Mouse (Mus musculus) MEL (cell line): Measurements from ENCODE around the gene Pou2f2. TPM values are rescaled to one million over a fixed set of nuclear protein-coding genes. Genes with fewer than 3 reads are reported as not detected.

Source experiments
- DNase-seq: peaks from one replicate; pipeline ENCODE4 v3.0.0; 2011; ENCODE audit warnings: low read depth, low spot score
- H3K27ac ChIP-seq: 2 replicates; pipeline ENCODE4 v1.5.1; 2012; ENCODE audit warnings: low read depth, mild to moderate bottlenecking, control low read depth, low read length, moderate library complexity; ENCODE audit not compliant: control insufficient read depth
- H3K27me3 ChIP-seq, 2 experiments: fragments of 150-350 bp in 1 of 2; sonication (generic) in 1 of 2; 2 replicates each; pipeline ENCODE4 v1.6.1; 2012; ENCODE audit warnings: low read length in 2 of 2, mild to moderate bottlenecking in 2 of 2, improper control_type of control experiment in 1 of 2, moderate library complexity in 1 of 2; ENCODE audit not compliant: insufficient read depth in 2 of 2, control insufficient read depth in 1 of 2
- H3K36me3 ChIP-seq, 2 experiments: 2 replicates each; pipeline ENCODE4 v1.6.1; 2012 to 2014; ENCODE audit warnings: low read length in 2 of 2, improper control_type of control experiment in 1 of 2, inconsistent platforms in 1 of 2, mild to moderate bottlenecking in 1 of 2; ENCODE audit not compliant: insufficient read depth in 2 of 2, control insufficient read depth in 1 of 2
- H3K4me1 ChIP-seq, 2 experiments: fragments of 150-350 bp in 1 of 2; sonication (generic) in 1 of 2; 2 replicates each; pipeline ENCODE4 v1.6.1; 2012; ENCODE audit warnings: low read length in 2 of 2, improper control_type of control experiment in 1 of 2, mild to moderate bottlenecking in 1 of 2; ENCODE audit not compliant: insufficient read depth in 2 of 2, control insufficient read depth in 1 of 2
- H3K4me3 ChIP-seq, 2 experiments: fragments of 150-350 bp in 1 of 2; sonication (generic) in 1 of 2; 2 replicates each; pipeline ENCODE4 v1.5.1; 2012; ENCODE audit warnings: low read depth in 2 of 2, low read length in 2 of 2, mild to moderate bottlenecking in 2 of 2, moderate library complexity in 2 of 2, control low read depth in 1 of 2, improper control_type of control experiment in 1 of 2; ENCODE audit not compliant: control insufficient read depth in 1 of 2, insufficient read depth in 1 of 2
- H3K79me2 ChIP-seq: 2 replicates; pipeline ENCODE4 v1.6.1; 2012; ENCODE audit warnings: mild to moderate bottlenecking, low read length, moderate library complexity; ENCODE audit not compliant: control insufficient read depth, poor library complexity, insufficient read depth
- H3K9ac ChIP-seq: 2 replicates; pipeline ENCODE4 v1.6.1; 2012; ENCODE audit warnings: low read depth, mild to moderate bottlenecking, control low read depth, low read length, moderate library complexity; ENCODE audit not compliant: control insufficient read depth, poor library complexity, severe bottlenecking
- H3K9me3 ChIP-seq: fragments of 150-350 bp; sonication (generic); replicated peaks from 2 replicates; pipeline ENCODE4 v1.6.1; 2012; ENCODE audit warnings: mild to moderate bottlenecking, low read length, improper control_type of control experiment, moderate library complexity; ENCODE audit not compliant: insufficient read depth
- BHLHE40 ChIP-seq: IDR thresholded peaks from 2 replicates; pipeline ENCODE4 v1.6.1; 2012; ENCODE audit warnings: low read depth, mild to moderate bottlenecking, inconsistent platforms, low read length, improper control_type of control experiment, borderline replicate concordance
- CHD1 ChIP-seq: IDR thresholded peaks from 2 replicates; pipeline ENCODE4 v1.6.1; 2012; ENCODE audit warnings: low read depth, mild to moderate bottlenecking, inconsistent platforms, low read length, improper control_type of control experiment
- CHD2 ChIP-seq: IDR thresholded peaks from 2 replicates; pipeline ENCODE4 v1.6.1; 2011; ENCODE audit warnings: low read length, improper control_type of control experiment
- CTCF ChIP-seq, 3 experiments: IDR thresholded peaks in 2 of 3; conservative IDR thresholded peaks in 1 of 3; 2 replicates each; pipeline ENCODE4 v1.5.1; 2011 to 2012; ENCODE audit warnings: low read length in 3 of 3, low read depth in 2 of 3, mild to moderate bottlenecking in 2 of 3, improper control_type of control experiment in 1 of 3, inconsistent platforms in 1 of 3, mixed read lengths in 1 of 3, moderate library complexity in 1 of 3; ENCODE audit not compliant: control insufficient read depth in 1 of 3, insufficient read depth in 1 of 3, poor library complexity in 1 of 3, severe bottlenecking in 1 of 3
- E2F4 ChIP-seq: IDR thresholded peaks from 2 replicates; pipeline ENCODE4 v1.6.1; 2011; ENCODE audit warnings: low read depth, low read length, improper control_type of control experiment, borderline replicate concordance
- ELF1 ChIP-seq: IDR thresholded peaks from 2 replicates; pipeline ENCODE4 v1.6.1; 2014; ENCODE audit warnings: low read depth, mild to moderate bottlenecking, inconsistent platforms, low read length, improper control_type of control experiment, moderate library complexity
- EP300 ChIP-seq, 2 experiments: IDR thresholded peaks; 2 replicates each; pipeline ENCODE4 v1.6.1; 2011; ENCODE audit warnings: improper control_type of control experiment in 2 of 2, low read length in 2 of 2, low read depth in 1 of 2, mild to moderate bottlenecking in 1 of 2
- ETS1 ChIP-seq: IDR thresholded peaks from 2 replicates; pipeline ENCODE4 v1.6.1; 2012; ENCODE audit warnings: low read depth, mild to moderate bottlenecking, inconsistent platforms, low read length, improper control_type of control experiment, moderate library complexity
- GATA1 ChIP-seq: IDR thresholded peaks from 2 replicates; pipeline ENCODE4 v1.6.1; 2011; ENCODE audit warnings: low read depth, low read length, improper control_type of control experiment
- HCFC1 ChIP-seq: IDR thresholded peaks from 2 replicates; pipeline ENCODE4 v1.6.1; 2012; ENCODE audit warnings: low read depth, mild to moderate bottlenecking, inconsistent platforms, low read length, improper control_type of control experiment, moderate library complexity
- JUND ChIP-seq: IDR thresholded peaks from 2 replicates; pipeline ENCODE4 v1.6.1; 2011; ENCODE audit warnings: low read depth, mild to moderate bottlenecking, improper control_type of control experiment, low read length
- KAT2A ChIP-seq: conservative IDR thresholded peaks from 2 replicates; pipeline ENCODE4 v1.6.1; 2012; ENCODE audit warnings: low read depth, low read length, improper control_type of control experiment, inconsistent platforms
- MAFK ChIP-seq: IDR thresholded peaks from 2 replicates; pipeline ENCODE4 v1.6.1; 2011; ENCODE audit warnings: low read depth, mild to moderate bottlenecking, low read length, improper control_type of control experiment, borderline replicate concordance
- MAX ChIP-seq: IDR thresholded peaks from 2 replicates; pipeline ENCODE4 v1.6.1; 2011; ENCODE audit warnings: low read length, improper control_type of control experiment
- MAZ ChIP-seq: IDR thresholded peaks from 2 replicates; pipeline ENCODE4 v1.6.1; 2012; ENCODE audit warnings: low read depth, mild to moderate bottlenecking, inconsistent platforms, low read length, improper control_type of control experiment
- MEF2A ChIP-seq: IDR thresholded peaks from 2 replicates; pipeline ENCODE4 v1.6.1; 2014; ENCODE audit warnings: low read depth, mild to moderate bottlenecking, inconsistent platforms, low read length, improper control_type of control experiment; ENCODE audit not compliant: poor library complexity, insufficient replicate concordance, severe bottlenecking; ENCODE audit errors: extremely low read depth
- MXI1 ChIP-seq: IDR thresholded peaks from 2 replicates; pipeline ENCODE4 v1.6.1; 2011; ENCODE audit warnings: mild to moderate bottlenecking, low read depth, low read length, improper control_type of control experiment
- MYC ChIP-seq: IDR thresholded peaks from 2 replicates; pipeline ENCODE4 v1.6.1; 2011; ENCODE audit warnings: low read depth, mild to moderate bottlenecking, low read length, improper control_type of control experiment, moderate library complexity
- NELFE ChIP-seq: IDR thresholded peaks from 2 replicates; pipeline ENCODE4 v1.6.1; 2011; ENCODE audit warnings: low read depth, low read length, improper control_type of control experiment
- NRF1 ChIP-seq: IDR thresholded peaks from 2 replicates; pipeline ENCODE4 v1.6.1; 2014; ENCODE audit warnings: low read depth, mild to moderate bottlenecking, inconsistent platforms, low read length, improper control_type of control experiment, moderate library complexity; ENCODE audit not compliant: poor library complexity, insufficient read depth, severe bottlenecking
- POLR2A ChIP-seq, 2 experiments: IDR thresholded peaks; 2 replicates each; pipeline ENCODE4 v1.6.1; 2011 to 2012; ENCODE audit warnings: low read length in 2 of 2, mild to moderate bottlenecking in 2 of 2, control low read depth in 1 of 2, improper control_type of control experiment in 1 of 2, low read depth in 1 of 2, moderate library complexity in 1 of 2; ENCODE audit not compliant: control insufficient read depth in 1 of 2, insufficient read depth in 1 of 2, poor library complexity in 1 of 2
- POLR2AphosphoS2 ChIP-seq: IDR thresholded peaks from 2 replicates; pipeline ENCODE4 v1.6.1; 2011; ENCODE audit warnings: low read length, improper control_type of control experiment
- RAD21 ChIP-seq: IDR thresholded peaks from 2 replicates; pipeline ENCODE4 v1.6.1; 2011; ENCODE audit warnings: mild to moderate bottlenecking, low read depth, low read length, improper control_type of control experiment
- SIN3A ChIP-seq: IDR thresholded peaks from 2 replicates; pipeline ENCODE4 v1.6.1; 2012; ENCODE audit warnings: low read length, improper control_type of control experiment, inconsistent platforms
- SMC3 ChIP-seq: IDR thresholded peaks from 2 replicates; pipeline ENCODE4 v1.6.1; 2011; ENCODE audit warnings: low read depth, low read length, improper control_type of control experiment
- TAL1 ChIP-seq: IDR thresholded peaks from 2 replicates; pipeline ENCODE4 v1.6.1; 2012; ENCODE audit warnings: mild to moderate bottlenecking, inconsistent platforms, low read length, moderate library complexity, mixed read lengths
- TBP ChIP-seq: IDR thresholded peaks from 2 replicates; pipeline ENCODE4 v1.8.0; 2011; ENCODE audit warnings: low read depth, low read length, improper control_type of control experiment
- TCF12 ChIP-seq: IDR thresholded peaks from 2 replicates; pipeline ENCODE4 v1.6.1; 2014; ENCODE audit warnings: low read depth, mild to moderate bottlenecking, inconsistent platforms, low read length, improper control_type of control experiment, moderate library complexity
- USF1 ChIP-seq: IDR thresholded peaks from 2 replicates; pipeline ENCODE4 v1.6.1; 2014; ENCODE audit warnings: low read depth, mild to moderate bottlenecking, inconsistent platforms, low read length, improper control_type of control experiment, moderate library complexity
- USF2 ChIP-seq, 2 experiments: IDR thresholded peaks; 2 replicates each; pipeline ENCODE4 v1.6.1; 2011 to 2012; ENCODE audit warnings: improper control_type of control experiment in 2 of 2, low read length in 2 of 2, borderline replicate concordance in 1 of 2, inconsistent platforms in 1 of 2, low read depth in 1 of 2, mild to moderate bottlenecking in 1 of 2; ENCODE audit not compliant: insufficient read depth in 1 of 2
- ZC3H11A ChIP-seq: IDR thresholded peaks from 2 replicates; pipeline ENCODE4 v1.6.1; 2012; ENCODE audit warnings: low read depth, mild to moderate bottlenecking, inconsistent platforms, low read length, improper control_type of control experiment
- ZKSCAN1 ChIP-seq: IDR thresholded peaks from 2 replicates; pipeline ENCODE4 v1.6.1; 2012; ENCODE audit warnings: low read depth, mild to moderate bottlenecking, inconsistent platforms, low read length, improper control_type of control experiment, moderate library complexity
- ZMIZ1 ChIP-seq: IDR thresholded peaks from 2 replicates; pipeline ENCODE4 v1.6.1; 2012; ENCODE audit warnings: low read depth, mild to moderate bottlenecking, inconsistent platforms, low read length, improper control_type of control experiment, moderate library complexity
- ZNF384 ChIP-seq: IDR thresholded peaks from 2 replicates; pipeline ENCODE4 v1.6.1; 2012; ENCODE audit warnings: low read depth, mild to moderate bottlenecking, inconsistent platforms, low read length, improper control_type of control experiment
- polyA plus RNA-seq, 2 experiments: library from polyadenylated mRNA; stranded (reverse) in 1 of 2; unstranded in 1 of 2; fragments of >175 nt in 1 of 2; fragments of >200 nt in 1 of 2; gene quantifications; 2 replicates each; pipeline versions ENCODE4 v1.2.1 to v1.2.4; 2012; ENCODE audit warnings: low replicate concordance in 2 of 2, low read depth in 1 of 2; ENCODE audit not compliant: insufficient read length in 2 of 2, insufficient read depth in 1 of 2, missing spikeins in 1 of 2
- total RNA-seq: library from RNA; depleted of rRNA; stranded (reverse); fragments of 300-350 nt; gene quantifications from 2 replicates; pipeline ENCODE4 v1.2.3, GENCODE M21; 2012

Gene Pou2f2
- total and polyA plus RNA-seq, 3 experiments = 0.73 to 6.4 TPM; not detected in 1

DNA sequence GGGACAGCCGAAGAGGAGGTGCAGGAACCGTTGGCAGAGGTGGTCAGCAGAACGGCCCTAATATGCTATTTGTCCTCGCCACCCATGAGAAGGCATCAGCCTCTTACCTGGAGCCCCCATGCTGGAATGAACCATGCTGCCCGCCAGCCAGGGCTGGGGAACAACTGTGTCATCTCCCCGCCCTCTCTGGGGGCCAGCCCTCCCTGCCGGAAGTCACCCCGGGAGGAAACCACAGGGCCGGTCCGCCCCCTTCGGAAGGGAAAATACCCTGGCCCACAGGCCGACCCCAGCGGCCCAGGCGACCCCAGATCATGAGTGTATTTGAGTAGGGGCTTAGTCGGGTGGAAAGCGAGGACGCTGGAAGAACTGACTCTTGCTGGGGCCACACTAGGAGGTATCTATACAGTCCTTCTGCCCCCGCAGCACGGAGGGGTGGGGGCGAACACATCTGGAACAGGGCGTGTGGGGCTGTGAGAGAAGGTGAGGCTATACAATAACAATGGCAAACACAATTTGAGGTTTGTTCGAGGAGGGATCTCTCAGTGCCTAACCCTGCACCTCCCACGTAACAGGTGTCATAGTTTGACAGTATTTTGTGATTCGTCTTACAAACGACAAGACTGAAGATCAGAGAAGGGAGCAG is 47.1 kb downstream of the Pou2f2 start:
- TF ChIP-seq USF1 = no peak
- no peak for TF ChIP-seq MAFK
- TF ChIP-seq CHD1 = peak; percentile 55; the same call in 1 of the 2 replicates
- peak; percentile 61 for TF ChIP-seq HCFC1
- 0 out of 2 replicates have a peak, but pooled peaks have one; percentile 49 for TF ChIP-seq ZMIZ1
- TF ChIP-seq ELF1 = peak; percentile 29; the same call in 1 of the 2 replicates
- TF ChIP-seq SMC3 = no peak
- no peak for TF ChIP-seq CHD2
- no peak for TF ChIP-seq POLR2AphosphoS2
- no peak for TF ChIP-seq ZC3H11A
- TF ChIP-seq E2F4 = no peak
- TF ChIP-seq ETS1 = no peak
- TF ChIP-seq SIN3A = peak; percentile 44
- no peak for TF ChIP-seq MEF2A
- 0 out of 2 replicates have a peak, but pooled peaks have one; percentile 32 for TF ChIP-seq MAX
- no peak for TF ChIP-seq USF2 (IDR thresholded peaks at IDR 0.05; ENCODE audit: borderline replicate concordance in 1 of 2, insufficient read depth in 1 of 2, low read depth in 1 of 2, low read length in 2 of 2)
- peak; percentile 81 for TF ChIP-seq MXI1
- peak; percentile 95 for TF ChIP-seq MAZ
- TF ChIP-seq TBP = no peak
- no peak for TF ChIP-seq EP300 (IDR thresholded peaks at IDR 0.05; ENCODE audit: low read depth in 1 of 2, low read length in 2 of 2)
- TF ChIP-seq MYC = no peak
- TF ChIP-seq GATA1 = no peak
- TF ChIP-seq TAL1 = no peak
- no peak for TF ChIP-seq CTCF (IDR thresholded peaks at IDR 0.05 in 2 of 3, conservative IDR thresholded peaks at IDR 0.05 in 1 of 3; ENCODE audit: control insufficient read depth in 1 of 3, insufficient read depth in 1 of 3, low read depth in 2 of 3, low read length in 3 of 3, poor library complexity in 1 of 3, severe bottlenecking in 1 of 3)
- no peak for TF ChIP-seq ZNF384
- no peak for TF ChIP-seq NRF1
- TF ChIP-seq ZKSCAN1 = no peak
- TF ChIP-seq JUND = no peak
- no peak for TF ChIP-seq KAT2A
- no peak for TF ChIP-seq BHLHE40
- TF ChIP-seq POLR2A (IDR thresholded peaks at IDR 0.05; ENCODE audit: control insufficient read depth in 1 of 2, insufficient read depth in 1 of 2, low read depth in 1 of 2, low read length in 2 of 2, poor library complexity in 1 of 2) = peak; percentile 31 to 69; a peak in 3 of 4 replicates
- TF ChIP-seq RAD21 = no peak
- peak; percentile 47; the same call in 1 of the 2 replicates for TF ChIP-seq NELFE
- TF ChIP-seq TCF12 = no peak
- peak; percentile 79 for DNase-seq
- H3K9ac ChIP-seq = peak overlapping the region; percentile 67
- peak overlapping the region; percentile 75 to 91 for H3K4me3 ChIP-seq
- H3K4me1 ChIP-seq = peaks cover 0 to 7% of the 10 kb centered on the region in 2 experiments; a peak in 1 of 4 replicates
- no peaks in the 10 kb centered on the region for H3K27me3 ChIP-seq
- no peaks in the 10 kb centered on the region for H3K9me3 ChIP-seq
- no peaks in the 10 kb centered on the region for H3K36me3 ChIP-seq
- no peaks in the 10 kb centered on the region for H3K79me2 ChIP-seq
- H3K27ac ChIP-seq = peak overlapping the region; percentile 17; the same call in 1 of the 2 replicates
